Mouse (Mus musculus): ENCODE measurements at regions not wholly inside any gene's neighbourhood (a gene's known extent, or its start where the extent isn't known, plus 50 kb on each side); places are given as distances from the start of the nearest gene placed in this dataset.

- WGBS: 93% methylated on average over 2 of the region's 2 CpGs
- Histone ChIP-seq H3K27ac (ENCODE audit: low read length) (no peak overlapping the region), H3K27me3 (replicated peaks; ENCODE audit: insufficient read depth, low read length) (no peaks in the 10 kb centered on the region), H3K4me2 (replicated peaks; ENCODE audit: low read depth, low read length) (no peak overlapping the region), H3K4me1 (ENCODE audit: insufficient read depth, low read depth, low read length) (no peaks in the 10 kb centered on the region), H3K9ac (replicated peaks; ENCODE audit: low read depth) (no peak overlapping the region), H3K9me3 (ENCODE audit: low read length) (no peaks in the 10 kb centered on the region), H3K4me3 (ENCODE audit: low read depth, low read length) (no peak overlapping the region), H3K36me3 (ENCODE audit: insufficient read depth, low read length) (no peaks in the 10 kb centered on the region)
- DNase-seq (ENCODE audit: low spot score) (no peak), ATAC-seq (no peak)
- TF ChIP-seq CTCF (IDR thresholded peaks at IDR 0.05): no peak
Observed at GRCm38 (mm10) chr4:34105251-34105650, 55.3 kb upstream of the Spaca1 start.

- WGBS: 8% methylated on average over 6 of the region's 6 CpGs
Observed at GRCm38 (mm10) chr4:34114323-34114722, 64.3 kb upstream of the Spaca1 start.

GRCm38 (mm10) chr4:34117086-34117485 is 67.1 kb upstream of the Spaca1 start:
- TF ChIP-seq CTCF (IDR thresholded peaks at IDR 0.05) (no peak), EP300 (IDR thresholded peaks at IDR 0.05) (no peak)
- no peak overlapping the region for H3K4me2 ChIP-seq (replicated peaks; ENCODE audit: low read depth, low read length)
- no peaks in the 10 kb centered on the region for H3K4me1 ChIP-seq (ENCODE audit: insufficient read depth, low read depth, low read length)
- ATAC-seq (no peak), DNase-seq (ENCODE audit: low spot score) (no peak)
- no peaks in the 10 kb centered on the region for H3K9me3 ChIP-seq (ENCODE audit: low read length)
- H3K9ac ChIP-seq (replicated peaks; ENCODE audit: low read depth): no peak overlapping the region
- H3K36me3 ChIP-seq (ENCODE audit: insufficient read depth, low read length): no peaks in the 10 kb centered on the region
- no peaks in the 10 kb centered on the region for H3K27me3 ChIP-seq (replicated peaks; ENCODE audit: insufficient read depth, low read length)
- H3K27ac ChIP-seq (ENCODE audit: low read length): no peak overlapping the region
- H3K4me3 ChIP-seq (ENCODE audit: low read depth, low read length): no peak overlapping the region
- 46% methylated on average over 1 of the region's 1 CpGs for WGBS

More at GRCm38 (mm10) chr4:34114323-34114722, 64.3 kb upstream of the Spaca1 start:
- H3K9ac ChIP-seq (replicated peaks; ENCODE audit: low read depth): no peak overlapping the region
- H3K9me3 ChIP-seq (ENCODE audit: low read length): no peaks in the 10 kb centered on the region
- no peak for DNase-seq (ENCODE audit: low spot score)
- no peaks in the 10 kb centered on the region for H3K36me3 ChIP-seq (ENCODE audit: insufficient read depth, low read length)
- H3K27ac ChIP-seq (ENCODE audit: low read length): no peak overlapping the region
- no peak for ATAC-seq
- no peak for TF ChIP-seq CTCF (IDR thresholded peaks at IDR 0.05)
- TF ChIP-seq EP300 (IDR thresholded peaks at IDR 0.05): no peak
- no peak overlapping the region for H3K4me3 ChIP-seq (ENCODE audit: low read depth, low read length)
- no peaks in the 10 kb centered on the region for H3K4me1 ChIP-seq (ENCODE audit: insufficient read depth, low read depth, low read length)
- H3K27me3 ChIP-seq (replicated peaks; ENCODE audit: insufficient read depth, low read length): no peaks in the 10 kb centered on the region
- no peak overlapping the region for H3K4me2 ChIP-seq (replicated peaks; ENCODE audit: low read depth, low read length)

GRCm38 (mm10) chr4:34122959-34123520 is 73.0 kb upstream of the Spaca1 start:
- no peaks in the 10 kb centered on the region for H3K36me3 ChIP-seq (ENCODE audit: insufficient read depth, low read length)
- H3K4me3 ChIP-seq (ENCODE audit: low read depth, low read length): no peak overlapping the region
- H3K4me1 ChIP-seq (ENCODE audit: insufficient read depth, low read depth, low read length): no peaks in the 10 kb centered on the region
- TF ChIP-seq CTCF (IDR thresholded peaks at IDR 0.05) (no peak), EP300 (IDR thresholded peaks at IDR 0.05) (no peak)
- WGBS: 46% methylated on average over 9 of the region's 9 CpGs
- ATAC-seq (no peak), DNase-seq (ENCODE audit: low spot score) (no peak)
- no peak overlapping the region for H3K4me2 ChIP-seq (replicated peaks; ENCODE audit: low read depth, low read length)
- H3K9me3 ChIP-seq (ENCODE audit: low read length): no peaks in the 10 kb centered on the region
- H3K27me3 ChIP-seq (replicated peaks; ENCODE audit: insufficient read depth, low read length): no peaks in the 10 kb centered on the region
- H3K27ac ChIP-seq (ENCODE audit: low read length): no peak overlapping the region
- H3K9ac ChIP-seq (replicated peaks; ENCODE audit: low read depth): no peak overlapping the region

- Histone ChIP-seq H3K9me3 (ENCODE audit: low read length) (no peaks in the 10 kb centered on the region), H3K4me3 (ENCODE audit: low read depth, low read length) (no peak overlapping the region), H3K9ac (replicated peaks; ENCODE audit: low read depth) (no peak overlapping the region), H3K4me2 (replicated peaks; ENCODE audit: low read depth, low read length) (no peak overlapping the region), H3K4me1 (ENCODE audit: insufficient read depth, low read depth, low read length) (no peaks in the 10 kb centered on the region), H3K27ac (ENCODE audit: low read length) (no peak overlapping the region), H3K36me3 (ENCODE audit: insufficient read depth, low read length) (no peaks in the 10 kb centered on the region), H3K27me3 (replicated peaks; ENCODE audit: insufficient read depth, low read length) (no peaks in the 10 kb centered on the region)
- ATAC-seq: no peak
- DNase-seq (ENCODE audit: low spot score): no peak
- TF ChIP-seq CTCF (IDR thresholded peaks at IDR 0.05) (no peak), EP300 (IDR thresholded peaks at IDR 0.05) (no peak)
- WGBS: 71% methylated on average over 4 of the region's 4 CpGs
Observed at GRCm38 (mm10) chr4:34128224-34128623, 78.2 kb upstream of the Spaca1 start.

- DNase-seq (ENCODE audit: low spot score): no peak
- Histone ChIP-seq H3K36me3 (ENCODE audit: insufficient read depth, low read length) (no peaks in the 10 kb centered on the region), H3K4me2 (replicated peaks; ENCODE audit: low read depth, low read length) (no peak overlapping the region), H3K27ac (ENCODE audit: low read length) (no peak overlapping the region), H3K4me1 (ENCODE audit: insufficient read depth, low read depth, low read length) (no peaks in the 10 kb centered on the region), H3K9ac (replicated peaks; ENCODE audit: low read depth) (no peak overlapping the region), H3K27me3 (replicated peaks; ENCODE audit: insufficient read depth, low read length) (no peaks in the 10 kb centered on the region), H3K4me3 (ENCODE audit: low read depth, low read length) (no peak overlapping the region), H3K9me3 (ENCODE audit: low read length) (no peaks in the 10 kb centered on the region)
- WGBS: 89% methylated on average over 2 of the region's 2 CpGs
- no peak for ATAC-seq
- TF ChIP-seq CTCF (IDR thresholded peaks at IDR 0.05) (no peak), EP300 (IDR thresholded peaks at IDR 0.05) (no peak)
Observed at GRCm38 (mm10) chr4:34146133-34146867, 96.3 kb upstream of the Spaca1 start.
